Mouse (Mus musculus) G1E-ER4 (cell line): ENCODE measurements around the gene Gm20388. TPM values are rescaled to one million over a fixed set of nuclear protein-coding genes. Genes with fewer than 3 reads are reported as not detected.

Experiments
- GATA1 ChIP-seq: IDR thresholded peaks from one replicate; pipeline ENCODE4 v1.8.0; 2012; ENCODE audit warnings: low read length, inconsistent platforms
- polyA plus RNA-seq: library from polyadenylated mRNA; stranded (reverse); fragments of >175 nt; gene quantifications from 2 replicates; pipeline ENCODE4 v1.2.3, GENCODE M21; 2012

Gene Gm20388
- polyA plus RNA-seq, 1 experiment = not detected

GRCm38 (mm10) chr8:124386225-124386899 lies 4475.7 kb downstream of the Gm20388 start:
- no peak for TF ChIP-seq GATA1

GRCm38 (mm10) chr8:124389495-124389894 lies 4478.9 kb downstream of the Gm20388 start:
- TF ChIP-seq GATA1 = no peak

GRCm38 (mm10) chr8:124391191-124391590 lies 4480.6 kb downstream of the Gm20388 start:
- TF ChIP-seq GATA1 = no peak

GRCm38 (mm10) chr8:124392271-124393012 lies 4481.8 kb downstream of the Gm20388 start:
- no peak for TF ChIP-seq GATA1

GRCm38 (mm10) chr8:124393013-124393412 lies 4482.4 kb downstream of the Gm20388 start:
- no peak for TF ChIP-seq GATA1

- TF ChIP-seq GATA1 = no peak
Observed at GRCm38 (mm10) chr8:124393927-124394326, 4483.3 kb downstream of the Gm20388 start.

GRCm38 (mm10) chr8:124394951-124395350 lies 4484.3 kb downstream of the Gm20388 start:
- TF ChIP-seq GATA1 = no peak

Other genes with a start within 250 kb of the Gm20388 start
- gene Wfdc1, start 244.5 kb upstream of the Gm20388 start, polyA plus RNA-seq = not detected in 2 replicates
- not detected in 2 replicates for gene Atp2c2, start 210.8 kb upstream of the Gm20388 start, polyA plus RNA-seq
- gene Tldc1, start 132.4 kb upstream of the Gm20388 start, polyA plus RNA-seq = 6.4 and 8.3 TPM in 2 replicates
- 10.6 and 12.3 TPM in 2 replicates for gene Cotl1, start 70.3 kb upstream of the Gm20388 start, polyA plus RNA-seq
- 4.5 and 5.0 TPM in 2 replicates for gene Klhl36, start 48.6 kb upstream of the Gm20388 start, polyA plus RNA-seq
- 64.3 and 73.9 TPM in 2 replicates for gene Usp10, start 481 bp upstream of the Gm20388 start, polyA plus RNA-seq
- gene Crispld2, start 81.6 kb downstream of the Gm20388 start, polyA plus RNA-seq = 0.01 and 0.06 TPM in 2 replicates
- gene Zdhhc7, start 190.6 kb downstream of the Gm20388 start, polyA plus RNA-seq = 31.5 and 32.4 TPM in 2 replicates
- 0.16 TPM in 1 of 2 replicates, not detected in the other for gene 6430548M08Rik, start 203.3 kb downstream of the Gm20388 start, polyA plus RNA-seq